Mouse (Mus musculus) embryonic fibroblast, embryonic 13.5 days (primary cell): ENCODE results near the gene Gm11549. TPM values are rescaled to one million over a fixed set of nuclear protein-coding genes. Genes with fewer than 3 reads are reported as not detected.

Experiments used
- H3K27ac ChIP-seq: 2 replicates; pipeline ENCODE4 v1.5.1; 2012; ENCODE audit warnings: low read length, control low read depth, inconsistent platforms; ENCODE audit not compliant: insufficient read depth
- H3K4me1 ChIP-seq: 2 replicates; pipeline ENCODE4 v1.6.1; 2011; ENCODE audit warnings: low read length; ENCODE audit not compliant: control insufficient read depth, insufficient read depth
- H3K4me3 ChIP-seq: 2 replicates; pipeline ENCODE4 v1.5.1; 2011; ENCODE audit warnings: mild to moderate bottlenecking, control low read depth, low read length; ENCODE audit not compliant: insufficient read depth
- CTCF ChIP-seq: IDR thresholded peaks from 2 replicates; pipeline ENCODE4 v1.5.1; 2011; ENCODE audit warnings: mild to moderate bottlenecking, control low read depth, low read length, moderate library complexity, borderline replicate concordance; ENCODE audit not compliant: insufficient read depth
- POLR2A ChIP-seq: IDR thresholded peaks from 2 replicates; pipeline ENCODE4 v1.6.1; 2011; ENCODE audit warnings: low read depth, mild to moderate bottlenecking, control low read depth, low read length, moderate library complexity
- polyA plus RNA-seq: library from polyadenylated mRNA; stranded (reverse); fragments of >200 nt; gene quantifications from 2 replicates; pipeline ENCODE4 v1.2.4, GENCODE M21; 2011; ENCODE audit warnings: low read depth; ENCODE audit not compliant: missing spikeins, insufficient read length

Gm11549 gene
- polyA plus RNA-seq, 1 experiment: 0.30 TPM

DNA sequence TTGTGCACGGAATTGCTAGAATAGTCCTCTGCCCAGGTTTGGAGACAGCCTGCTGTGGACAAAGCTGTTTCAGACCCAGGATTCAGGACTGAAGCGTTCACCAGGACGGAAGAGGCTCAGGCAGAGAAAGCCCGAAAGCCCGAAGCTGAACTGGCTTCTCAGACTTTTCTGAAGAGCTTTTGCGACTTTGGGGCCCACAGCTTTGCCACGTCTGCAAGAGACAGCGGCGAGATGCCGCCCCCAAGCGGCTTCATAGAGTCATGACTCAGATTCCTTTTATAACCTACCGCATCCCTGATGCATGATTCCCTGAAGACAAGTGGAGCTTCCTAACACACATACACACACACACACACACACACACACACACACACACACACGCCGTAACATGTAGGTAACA is 24.9 kb downstream of the Gm11549 start:
- TF ChIP-seq CTCF (peak; percentile 36; the same call in 1 of the 2 replicates), POLR2A (no peak)
- H3K4me3 ChIP-seq: no peak overlapping the region
- H3K4me1 ChIP-seq: peaks cover 21% of the 10 kb centered on the region
- H3K27ac ChIP-seq: no peak overlapping the region

DNA sequence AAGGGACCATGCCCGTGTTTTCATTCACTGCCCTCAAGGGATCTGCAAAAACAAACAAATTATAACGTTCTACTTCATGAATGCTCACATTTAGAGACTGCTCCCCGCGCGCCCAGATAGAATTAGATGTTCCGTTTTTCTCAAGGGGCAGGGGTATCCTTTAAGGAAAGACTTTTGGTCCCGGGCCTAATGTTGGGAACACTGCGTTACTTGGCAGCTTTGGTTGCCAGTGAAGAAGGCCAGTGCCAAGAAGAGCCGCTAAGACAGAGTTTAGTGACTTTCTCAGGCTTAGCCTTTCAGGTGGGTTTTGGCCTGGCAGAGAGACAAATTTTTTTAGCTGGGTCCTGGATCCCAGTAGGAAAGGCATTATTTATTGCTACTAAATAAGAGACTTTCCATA is 25.3 kb downstream of the Gm11549 start:
- Histone ChIP-seq H3K27ac (no peak overlapping the region), H3K4me3 (no peak overlapping the region), H3K4me1 (peaks cover 21% of the 10 kb centered on the region)
- TF ChIP-seq CTCF (no peak), POLR2A (no peak)

DNA sequence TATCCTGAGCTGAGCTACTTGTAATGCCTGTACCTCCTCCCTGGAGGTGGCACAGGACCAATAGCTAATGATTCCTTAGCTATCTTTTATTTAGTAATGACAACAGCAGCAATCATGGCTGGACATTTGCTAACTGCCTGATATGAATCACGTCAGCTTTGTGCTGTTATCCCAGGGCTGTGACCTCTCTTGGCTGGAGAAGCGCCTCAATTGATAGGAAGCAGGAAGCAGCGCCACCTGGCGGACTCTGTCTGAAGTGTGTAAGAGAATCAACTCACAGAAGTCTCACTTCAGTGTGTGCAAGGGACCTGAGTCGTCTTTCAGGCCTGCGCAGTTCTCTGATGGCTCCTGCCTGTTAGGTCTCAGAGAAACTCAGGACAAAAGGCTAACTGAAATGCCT is 26.2 kb downstream of the Gm11549 start:
- Histone ChIP-seq H3K4me3 (no peak overlapping the region), H3K4me1 (peaks cover 18% of the 10 kb centered on the region), H3K27ac (0 out of 2 replicates have a peak overlapping the region, but pooled peaks have one; percentile 36)
- TF ChIP-seq POLR2A: no peak
- peak; percentile 72; the same call in 1 of the 2 replicates for TF ChIP-seq CTCF

DNA sequence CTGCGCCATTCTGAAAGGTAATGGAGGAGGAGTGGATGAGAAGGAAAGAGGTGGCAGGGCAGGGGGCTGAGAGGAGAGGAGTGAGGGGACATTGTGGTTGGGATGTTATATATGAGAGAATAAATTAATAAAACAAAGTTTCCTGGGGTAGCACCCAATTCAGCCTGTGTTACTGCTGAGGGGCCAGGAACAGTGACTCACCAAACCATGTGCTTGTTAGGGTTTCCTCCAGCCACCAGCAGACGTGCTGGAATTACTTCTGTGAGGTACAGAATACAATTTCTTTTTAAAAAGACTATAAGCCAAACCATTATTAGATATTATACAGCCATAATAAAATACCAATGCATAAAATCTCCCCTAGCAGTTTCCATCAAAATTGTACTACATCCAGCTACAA is 27.0 kb downstream of the Gm11549 start:
- H3K4me3 ChIP-seq: no peak overlapping the region
- peak overlapping the region; percentile 56; the same call in 1 of the 2 replicates for H3K27ac ChIP-seq
- TF ChIP-seq POLR2A (no peak), CTCF (no peak)
- peaks cover 18% of the 10 kb centered on the region for H3K4me1 ChIP-seq

DNA sequence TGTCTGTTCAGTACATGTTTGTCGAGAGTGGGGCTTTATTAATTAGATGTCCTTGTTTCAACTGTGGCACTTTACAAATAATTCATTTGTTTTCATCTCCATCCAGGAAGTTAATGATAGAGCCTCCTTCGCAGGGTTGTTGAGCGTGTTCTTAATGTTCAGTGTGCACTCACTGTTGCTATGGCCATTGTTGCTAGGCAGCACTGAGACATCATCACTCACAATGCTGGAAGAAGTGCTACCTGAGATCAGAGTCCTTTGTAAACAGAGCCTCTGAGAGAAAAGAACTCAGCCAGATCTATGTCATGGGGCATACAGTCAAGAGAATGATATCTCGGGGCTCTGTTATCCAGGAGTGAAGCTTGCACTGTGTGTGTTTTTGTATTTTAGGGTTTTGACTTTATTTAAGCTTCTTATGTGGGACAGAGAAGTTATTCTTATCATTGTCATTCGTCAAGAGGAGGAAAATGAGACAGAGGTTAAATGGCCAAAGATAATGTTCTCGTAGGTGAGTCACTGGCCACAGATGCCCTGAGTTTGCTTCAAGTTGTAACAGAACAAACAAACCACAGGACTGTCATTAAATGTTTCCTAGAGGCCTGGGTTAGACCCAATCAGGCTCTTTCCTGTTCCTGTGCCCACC is 27.9 kb downstream of the Gm11549 start:
- H3K4me3 ChIP-seq: no peak overlapping the region
- H3K4me1 ChIP-seq: peaks cover 20% of the 10 kb centered on the region
- TF ChIP-seq CTCF (no peak), POLR2A (no peak)
- peak overlapping the region; percentile 56; the same call in 1 of the 2 replicates for H3K27ac ChIP-seq

DNA sequence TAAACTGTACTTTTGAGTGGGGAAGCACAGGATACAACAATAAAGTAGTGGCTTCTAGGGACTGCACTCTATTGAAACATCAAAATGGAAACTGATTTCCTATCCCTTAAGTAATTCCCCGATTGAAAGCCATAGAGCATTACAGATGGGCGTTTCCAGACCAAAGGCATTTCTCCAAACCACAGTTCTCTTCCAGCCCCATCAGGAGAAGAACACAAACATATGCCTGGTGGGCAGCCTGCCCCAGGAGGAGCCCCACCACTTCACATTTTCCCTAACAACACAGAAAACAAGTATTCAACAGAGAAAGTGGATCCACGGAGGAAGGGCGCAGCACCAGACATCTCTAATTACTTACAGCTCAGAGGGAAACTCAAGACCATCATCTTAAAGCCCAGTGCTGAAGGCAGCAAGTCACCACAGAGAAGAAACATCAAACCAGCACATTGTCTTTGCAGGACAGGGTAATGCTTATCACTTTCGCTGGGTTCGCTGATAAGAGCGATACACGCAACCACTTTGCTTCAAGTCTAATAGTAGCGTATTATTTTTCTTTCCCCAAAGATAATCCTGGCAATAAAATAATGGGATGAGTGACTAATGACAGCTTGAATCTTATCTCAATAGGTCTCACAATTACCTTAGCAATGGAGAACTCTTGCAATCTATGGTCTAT is 28.8 kb downstream of the Gm11549 start:
- H3K4me3 ChIP-seq: no peak overlapping the region
- peaks cover 22% of the 10 kb centered on the region for H3K4me1 ChIP-seq
- TF ChIP-seq CTCF: no peak
- TF ChIP-seq POLR2A: no peak
- no peak overlapping the region for H3K27ac ChIP-seq

DNA sequence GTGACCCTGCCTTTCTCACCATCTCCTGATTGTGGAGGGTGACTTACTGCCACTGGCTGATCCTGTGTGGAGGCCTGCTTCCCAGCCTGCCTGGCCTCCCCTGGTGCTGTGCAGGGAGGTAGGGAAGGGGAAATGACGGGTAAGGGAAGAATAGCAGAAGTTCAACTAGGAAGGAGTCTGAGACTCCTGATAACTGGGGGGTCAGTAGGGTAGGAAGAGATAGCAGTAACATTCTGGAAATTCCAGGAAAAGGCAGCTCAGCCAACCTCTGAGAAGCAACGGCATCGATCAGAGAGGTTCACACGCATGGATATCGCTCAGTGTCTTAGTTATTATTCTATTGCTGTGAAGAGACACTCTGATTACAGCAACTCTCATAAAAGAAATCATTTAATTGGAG is 30.1 kb downstream of the Gm11549 start:
- TF ChIP-seq CTCF (no peak), POLR2A (no peak)
- Histone ChIP-seq H3K4me1 (peaks cover 22% of the 10 kb centered on the region), H3K27ac (no peak overlapping the region), H3K4me3 (no peak overlapping the region)

DNA sequence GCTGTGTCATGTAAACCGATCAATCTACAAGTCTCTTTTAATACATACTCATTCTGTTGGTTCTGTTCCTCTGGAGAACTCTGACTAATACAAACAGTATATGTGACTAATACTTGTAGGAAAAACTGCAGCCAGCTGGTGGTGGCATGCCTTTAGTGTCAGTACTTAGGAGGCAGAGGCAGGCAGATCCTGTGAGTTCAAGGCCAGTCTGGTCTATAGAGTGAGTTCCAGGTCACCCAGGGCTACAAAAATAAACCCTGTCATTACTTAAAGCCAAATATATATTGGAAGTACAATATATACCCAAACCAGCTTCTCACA is 32.1 kb downstream of the Gm11549 start:
- Histone ChIP-seq H3K4me1 (peaks cover 17% of the 10 kb centered on the region), H3K4me3 (no peak overlapping the region), H3K27ac (no peak overlapping the region)
- TF ChIP-seq CTCF: no peak
- no peak for TF ChIP-seq POLR2A

DNA sequence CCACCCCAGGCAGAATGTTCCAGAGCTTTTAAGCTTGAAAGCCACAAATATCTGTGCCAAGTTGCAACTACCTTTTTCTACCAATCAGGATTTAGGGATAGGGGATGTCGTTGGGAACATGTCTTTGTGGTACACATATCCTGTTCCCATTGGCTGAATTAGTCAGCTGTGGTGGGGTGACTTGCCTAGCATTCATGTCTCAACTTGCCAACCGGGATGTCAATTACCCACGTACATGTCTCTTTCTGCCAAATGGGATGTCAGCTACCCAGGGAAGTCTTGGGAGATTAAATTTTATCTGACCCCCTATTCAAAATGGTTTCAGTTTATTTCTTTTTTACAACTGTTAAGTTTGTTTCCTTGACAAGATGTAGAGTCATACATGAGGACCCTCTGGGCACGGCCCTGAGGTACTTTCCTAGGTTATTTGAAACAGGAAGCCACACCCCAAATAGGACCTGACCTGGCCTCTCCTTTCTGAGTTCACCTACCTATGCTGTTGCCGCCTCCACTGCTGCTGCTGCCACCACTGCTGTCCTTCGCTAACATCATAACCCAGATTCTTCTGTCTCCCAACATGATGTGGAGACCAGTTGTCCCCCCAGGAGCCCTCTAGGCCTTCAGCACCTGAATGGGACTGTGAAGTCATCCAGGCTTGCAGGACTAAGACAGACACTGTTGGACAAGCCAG is 32.6 kb downstream of the Gm11549 start:
- TF ChIP-seq POLR2A (no peak), CTCF (no peak)
- Histone ChIP-seq H3K4me3 (no peak overlapping the region), H3K4me1 (peaks cover 15% of the 10 kb centered on the region), H3K27ac (no peak overlapping the region)

DNA sequence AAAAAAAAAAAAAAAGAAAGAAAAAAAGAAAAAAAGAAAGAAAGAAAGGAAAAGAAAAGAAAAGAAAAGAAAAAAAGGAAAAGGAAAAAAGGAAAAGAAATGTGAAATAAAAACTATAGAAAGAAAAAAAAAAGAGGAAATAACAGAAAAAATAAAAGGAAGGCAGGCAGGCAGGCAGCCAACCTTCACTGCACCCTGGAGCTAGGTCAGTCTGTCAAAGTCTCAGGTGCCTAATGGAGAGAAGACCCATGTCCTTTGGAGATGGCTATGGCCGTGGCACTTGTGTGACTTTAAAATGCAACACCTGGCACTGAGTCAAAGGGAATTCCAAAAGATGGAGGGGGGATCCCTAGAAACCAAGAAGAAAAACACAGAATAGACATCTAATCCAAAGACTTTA is 33.2 kb downstream of the Gm11549 start:
- TF ChIP-seq CTCF (no peak), POLR2A (no peak)
- no peak overlapping the region for H3K4me3 ChIP-seq
- no peak overlapping the region for H3K27ac ChIP-seq

More for the DNA sequence above, 33.2 kb downstream of the Gm11549 start:
- H3K4me1 ChIP-seq: peaks cover 10% of the 10 kb centered on the region
